Mouse (Mus musculus) layer of hippocampus, postnatal 25 days (tissue): ENCODE results near the gene Cmtm2b. TPM values are rescaled to one million over a fixed set of nuclear protein-coding genes. Genes with fewer than 3 reads are reported as not detected.
A peak's percentile ranks its signal among the peaks of the same experiment; 100 is the strongest.

Experiments used
- DNase-seq, 2 experiments: peaks; one replicate each; pipeline ENCODE4 v3.0.0; 2022; ENCODE audit warnings: mixed read lengths in 2 of 2, low spot score in 1 of 2; ENCODE audit errors: extremely low spot score in 1 of 2
- total RNA-seq, 2 experiments: library from RNA; stranded (reverse); gene quantifications; 2 replicates each; pipeline ENCODE4 v1.2.3; 2021

Cmtm2b gene
- total RNA-seq, 2 experiments from 2014 or later, result not detected

GRCm38 (mm10) chr8:104341106-104341561 is 19.1 kb downstream of the Cmtm2b start:
- peak in 1 of 2 experiments; percentile 28 for DNase-seq

GRCm38 (mm10) chr8:104341678-104342077 is 19.6 kb downstream of the Cmtm2b start:
- DNase-seq, result no peak

GRCm38 (mm10) chr8:104342426-104342825 is 20.4 kb downstream of the Cmtm2b start:
- no peak for DNase-seq

- DNase-seq, result peak; percentile 84 to 94
These were observed 21.9 kb downstream of the Cmtm2b start for GRCm38 (mm10) chr8:104343957-104344356.

- no peak for DNase-seq
These were observed 22.6 kb downstream of the Cmtm2b start for GRCm38 (mm10) chr8:104344622-104345021.

GRCm38 (mm10) chr8:104346706-104347105 is 24.7 kb downstream of the Cmtm2b start:
- DNase-seq, result no peak

GRCm38 (mm10) chr8:104348971-104349370 is 26.9 kb downstream of the Cmtm2b start:
- no peak for DNase-seq

GRCm38 (mm10) chr8:104350047-104350446 is 28.0 kb downstream of the Cmtm2b start:
- no peak for DNase-seq

GRCm38 (mm10) chr8:104353186-104353585 is 31.2 kb downstream of the Cmtm2b start:
- no peak for DNase-seq

- no peak for DNase-seq
These were observed 32.5 kb downstream of the Cmtm2b start for GRCm38 (mm10) chr8:104354504-104354903.

GRCm38 (mm10) chr8:104358637-104359036 is 36.6 kb downstream of the Cmtm2b start:
- no peak for DNase-seq

- DNase-seq, result no peak
These were observed 37.9 kb downstream of the Cmtm2b start for GRCm38 (mm10) chr8:104359778-104360456.

- DNase-seq, result no peak
These were observed 43.7 kb downstream of the Cmtm2b start for GRCm38 (mm10) chr8:104365695-104366094.

GRCm38 (mm10) chr8:104367398-104367797 is 45.4 kb downstream of the Cmtm2b start:
- no peak for DNase-seq

GRCm38 (mm10) chr8:104369591-104369990 is 47.6 kb downstream of the Cmtm2b start:
- no peak for DNase-seq

GRCm38 (mm10) chr8:104370071-104370470 is 48.0 kb downstream of the Cmtm2b start:
- no peak for DNase-seq

GRCm38 (mm10) chr8:104371121-104371520 is 49.1 kb downstream of the Cmtm2b start:
- no peak for DNase-seq

GRCm38 (mm10) chr8:104373779-104374178 is 51.7 kb downstream of the Cmtm2b start:
- DNase-seq, result no peak

GRCm38 (mm10) chr8:104374269-104374668 is 52.2 kb downstream of the Cmtm2b start:
- no peak for DNase-seq

- no peak for DNase-seq
These were observed 53.1 kb downstream of the Cmtm2b start for GRCm38 (mm10) chr8:104374864-104375846.

- no peak for DNase-seq
These were observed 53.9 kb downstream of the Cmtm2b start for GRCm38 (mm10) chr8:104375959-104376358.
